Mouse (Mus musculus) liver, postnatal 0 days (tissue): ENCODE results near the gene Clgn. TPM values are rescaled to one million over a fixed set of nuclear protein-coding genes. Genes with fewer than 3 reads are reported as not detected.

Experiments
- ATAC-seq: fragments of 200-750 bp; cut with Nextera tagmentation; 2 replicates; pipeline ENCODE4 v1.8.0; 2017; ENCODE audit warnings: mild to moderate bottlenecking, moderate library complexity
- DNase-seq: peaks from one replicate; pipeline ENCODE4 v3.0.0-alpha.2; 2016
- H3K27ac ChIP-seq: fragments of 300-500 bp; sonication (generic); 2 replicates; pipeline ENCODE4 v1.5.1; 2014; ENCODE audit warnings: antibody characterized with exemption, moderate library complexity, mild to moderate bottlenecking, low read depth
- H3K27me3 ChIP-seq: fragments of 300-500 bp; sonication (generic); 2 replicates; pipeline ENCODE4 v1.6.1; 2014; ENCODE audit warnings: low read length, control low read depth, mixed read lengths; ENCODE audit not compliant: insufficient read depth
- H3K36me3 ChIP-seq: fragments of 300-500 bp; sonication (generic); replicated peaks from 2 replicates; pipeline ENCODE4 v1.6.1; 2014; ENCODE audit warnings: mild to moderate bottlenecking, control low read depth, low read length, moderate library complexity, mixed read lengths; ENCODE audit not compliant: insufficient read depth
- H3K4me1 ChIP-seq: fragments of 300-500 bp; sonication (generic); 2 replicates; pipeline ENCODE4 v1.6.1; 2014; ENCODE audit warnings: antibody characterized with exemption, mild to moderate bottlenecking, control low read depth; ENCODE audit not compliant: insufficient read depth
- H3K4me2 ChIP-seq: fragments of 300-500 bp; sonication (generic); 2 replicates; pipeline ENCODE4 v1.6.1; 2014; ENCODE audit warnings: low read depth, mild to moderate bottlenecking, low read length, moderate library complexity, mixed read lengths
- H3K4me3 ChIP-seq: fragments of 300-500 bp; sonication (generic); 2 replicates; pipeline ENCODE4 v1.5.1; 2014; ENCODE audit warnings: low read depth, low read length
- H3K9ac ChIP-seq: fragments of 300-500 bp; sonication (generic); replicated peaks from 2 replicates; pipeline ENCODE4 v1.6.1; 2014; ENCODE audit warnings: mild to moderate bottlenecking, moderate library complexity
- H3K9me3 ChIP-seq: fragments of 300-500 bp; sonication (generic); 2 replicates; pipeline ENCODE4 v1.6.1; 2016; ENCODE audit warnings: mild to moderate bottlenecking, control low read depth, low read length, mixed read lengths
- CTCF ChIP-seq: sonication (generic); IDR thresholded peaks from 2 replicates; pipeline ENCODE4 v1.5.1; 2016; ENCODE audit warnings: antibody characterized with exemption, low read depth
- EP300 ChIP-seq: IDR thresholded peaks from 2 replicates; pipeline ENCODE4 v1.6.1; 2016; ENCODE audit warnings: antibody characterized with exemption, low read depth, mild to moderate bottlenecking
- WGBS: fragments of 180-500 bp; shearing (Covaris S2); extraction: QIAGEN DNeasy Blood & Tissue Kit; methylation state at CpG from one replicate; pipeline ENCODE4 v1.1.7; 2014; ENCODE audit not compliant: insufficient replicate concordance; 5-methylcytosine and 5-hydroxymethylcytosine counted together
- polyA plus RNA-seq: library from polyadenylated mRNA; unstranded; fragments of >200 nt; fragmentation: Nextera tagmentation; extraction: Ambion mirVana; gene quantifications from 2 replicates; pipeline ENCODE4 v1.2.1, GENCODE M21; 2015

Gene Clgn
- polyA plus RNA-seq, 1 experiment from 2014 or later, result 0.12 TPM

DNA sequence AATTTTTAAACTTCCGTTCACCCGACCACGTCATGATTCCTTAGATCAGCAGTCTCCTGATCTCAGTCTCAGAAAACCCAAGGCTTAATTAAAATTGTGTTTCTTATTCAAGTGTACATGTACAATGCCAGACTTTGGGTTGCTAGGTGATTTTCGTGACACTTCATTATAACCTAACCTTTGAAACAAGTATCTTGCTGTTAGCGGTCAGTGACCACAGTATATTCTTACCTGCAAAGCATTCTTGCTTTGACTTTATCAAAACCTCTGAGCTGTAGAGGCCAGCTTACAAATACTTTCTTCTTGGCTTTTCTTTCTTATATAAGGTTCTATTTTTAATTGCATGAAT is 53.4 kb downstream of the Clgn start:
- no peak overlapping the region for H3K27ac ChIP-seq
- H3K9ac ChIP-seq, result no peak overlapping the region
- DNase-seq (no peak), ATAC-seq (no peak)
- H3K4me2 ChIP-seq, result peak overlapping the region; percentile 97
- H3K4me1 ChIP-seq, result peaks cover 12% of the 10 kb centered on the region
- no peaks in the 10 kb centered on the region for H3K9me3 ChIP-seq
- H3K27me3 ChIP-seq, result no peaks in the 10 kb centered on the region
- WGBS, result 33% methylated on average over 5 of the region's 5 CpGs
- H3K4me3 ChIP-seq, result peak overlapping the region; percentile 94
- TF ChIP-seq CTCF (no peak), EP300 (no peak)
- peaks cover 3% of the 10 kb centered on the region; the same call in 1 of the 2 replicates for H3K36me3 ChIP-seq

DNA sequence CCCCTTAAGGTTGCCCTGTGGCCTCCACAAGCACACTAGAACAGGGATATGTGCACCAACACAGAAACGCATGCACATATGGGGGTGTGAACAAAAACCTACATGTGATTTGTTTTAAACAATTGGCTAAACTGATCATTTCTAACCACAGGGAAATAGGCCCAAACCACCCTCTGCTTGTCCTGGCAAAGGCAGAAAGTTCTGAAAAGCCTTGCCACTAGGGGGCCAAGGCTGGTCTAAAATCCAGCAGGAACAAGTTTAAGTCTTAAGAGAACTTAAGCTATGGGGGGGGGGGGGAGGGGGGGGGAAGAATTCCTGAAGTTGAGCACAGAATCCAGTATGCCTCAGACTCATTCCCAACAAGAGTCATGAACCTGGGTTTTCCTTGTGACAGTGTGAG is 60.3 kb downstream of the Clgn start:
- no peak overlapping the region for H3K9ac ChIP-seq

DNA sequence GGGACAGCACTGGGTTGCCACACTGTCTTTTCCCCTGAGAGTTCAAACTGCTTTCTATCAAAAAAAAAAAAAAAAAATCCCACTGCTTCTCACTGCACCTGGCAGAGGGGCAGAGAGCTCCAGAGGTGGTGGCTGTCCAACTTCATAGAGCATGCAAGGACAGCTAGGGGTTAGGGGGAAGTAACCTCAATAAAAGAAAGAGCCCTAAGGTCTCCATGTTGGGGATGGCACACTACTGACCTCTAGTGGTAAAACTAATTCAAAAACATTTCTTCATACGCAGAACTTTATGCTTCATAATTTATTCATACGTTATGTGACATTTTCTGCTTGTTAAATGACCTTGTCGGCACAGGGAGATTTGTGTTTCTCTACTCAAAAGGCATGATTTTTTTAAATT is 61.4 kb downstream of the Clgn start:
- Histone ChIP-seq H3K36me3 (no peaks in the 10 kb centered on the region), H3K27me3 (no peaks in the 10 kb centered on the region), H3K4me3 (no peak overlapping the region), H3K4me1 (no peaks in the 10 kb centered on the region), H3K27ac (no peak overlapping the region), H3K9ac (no peak overlapping the region), H3K9me3 (no peaks in the 10 kb centered on the region), H3K4me2 (no peak overlapping the region)
- no peak for ATAC-seq
- TF ChIP-seq CTCF (peak; percentile 90), EP300 (no peak)
- no peak for DNase-seq
- WGBS, result 7% methylated on average over 3 of the region's 3 CpGs

More for the DNA sequence above, 60.3 kb downstream of the Clgn start:
- H3K27ac ChIP-seq, result no peak overlapping the region
- TF ChIP-seq EP300, result no peak
- peak; percentile 57 for TF ChIP-seq CTCF
- no peaks in the 10 kb centered on the region for H3K36me3 ChIP-seq
- H3K4me2 ChIP-seq, result no peak overlapping the region
- ATAC-seq (no peak), DNase-seq (peak; percentile 33)
- 65% methylated on average over 1 of the region's 1 CpGs for WGBS
- H3K4me3 ChIP-seq, result no peak overlapping the region
- no peaks in the 10 kb centered on the region for H3K9me3 ChIP-seq
- no peaks in the 10 kb centered on the region for H3K4me1 ChIP-seq
- H3K27me3 ChIP-seq, result no peaks in the 10 kb centered on the region

DNA sequence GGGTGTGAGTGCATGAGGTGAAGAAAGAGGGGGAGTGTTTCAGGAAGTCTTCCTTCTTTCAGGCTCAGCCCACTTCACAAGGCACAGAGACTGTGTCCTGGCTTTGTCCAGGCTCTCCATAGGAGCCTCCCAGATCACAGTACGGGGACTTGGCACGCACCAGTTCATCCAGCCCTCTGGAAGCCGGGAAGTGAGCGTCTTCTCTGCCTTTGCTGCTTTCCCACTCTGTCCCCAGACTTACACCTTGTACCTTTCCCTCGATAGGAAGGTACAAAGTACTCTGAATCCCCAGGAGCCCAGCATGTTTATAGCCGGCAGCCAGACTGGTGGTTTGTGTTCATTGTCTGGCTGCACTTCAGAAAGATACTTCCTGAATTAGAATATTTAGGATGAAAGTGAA is 67.5 kb downstream of the Clgn start:
- Histone ChIP-seq H3K4me1 (no peaks in the 10 kb centered on the region), H3K4me3 (no peak overlapping the region), H3K9me3 (no peaks in the 10 kb centered on the region), H3K4me2 (no peak overlapping the region), H3K9ac (no peak overlapping the region), H3K36me3 (no peaks in the 10 kb centered on the region), H3K27ac (no peak overlapping the region), H3K27me3 (no peaks in the 10 kb centered on the region)
- TF ChIP-seq CTCF, result no peak
- WGBS, result 66% methylated on average over 6 of the region's 6 CpGs
- ATAC-seq, result no peak
- no peak for DNase-seq

DNA sequence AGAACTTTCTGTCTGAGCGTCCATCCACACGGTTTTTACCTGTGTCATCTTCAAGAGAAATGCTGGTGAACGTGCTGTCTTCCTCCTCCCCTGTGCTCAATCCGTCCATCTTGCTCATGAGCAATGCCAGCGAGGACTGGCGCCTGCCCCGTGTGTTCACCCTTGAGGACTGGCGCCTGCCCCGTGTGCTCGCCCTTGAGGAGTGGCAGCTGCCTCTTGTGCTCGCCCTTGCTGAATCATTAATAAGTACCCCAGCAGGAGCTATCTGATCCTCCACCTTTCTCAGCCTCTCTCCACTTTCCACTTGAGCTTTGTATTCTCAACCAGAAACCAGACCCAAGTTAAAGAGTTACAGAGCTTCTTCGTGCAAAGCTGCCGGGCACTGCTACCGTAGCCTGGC is 68.6 kb downstream of the Clgn start, which contains the start of gene Scoc:
Gene Scoc, minus strand, starts transcription at position 170 of the 400 bp plus-strand sequence.
- Histone ChIP-seq H3K9me3 (no peaks in the 10 kb centered on the region), H3K27ac (no peak within 1 kb of the TSS), H3K4me1 (no peaks in the 10 kb centered on the region), H3K27me3 (no peaks in the 10 kb centered on the region), H3K4me2 (no peak within 1 kb of the TSS), H3K36me3 (no peaks in the 10 kb centered on the region), H3K4me3 (no peak within 1 kb of the TSS), H3K9ac (no peak within 1 kb of the TSS)
- DNase-seq, result no peak
- 70% methylated on average over 14 of the region's 14 CpGs for WGBS
- TF ChIP-seq EP300, result no peak
- no peak for TF ChIP-seq CTCF
- no peak for ATAC-seq

DNA sequence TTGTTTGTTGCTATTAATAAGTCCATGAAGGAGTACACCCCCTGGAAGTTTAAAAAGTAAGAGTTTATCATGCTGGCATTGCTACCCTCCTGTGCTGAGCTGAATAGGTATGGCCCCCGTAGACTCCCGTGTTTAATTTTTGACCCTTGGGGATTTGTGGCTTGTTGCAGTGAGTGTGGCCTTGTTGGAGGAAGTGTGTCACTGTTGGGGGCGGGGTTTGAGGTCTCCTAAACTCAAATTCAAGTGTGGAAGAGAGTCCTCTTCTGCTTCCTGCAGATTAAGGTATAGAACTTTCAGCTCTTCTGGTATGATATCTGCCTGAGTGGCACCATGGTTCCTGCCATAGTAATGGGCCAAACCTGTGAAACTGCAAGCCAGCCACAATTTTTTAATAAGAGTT is 69.9 kb downstream of the Clgn start:
- ATAC-seq, result no peak
- TF ChIP-seq CTCF, result no peak
- TF ChIP-seq EP300, result no peak
- Histone ChIP-seq H3K4me2 (no peak overlapping the region), H3K4me3 (no peak overlapping the region), H3K9ac (no peak overlapping the region), H3K27ac (no peak overlapping the region), H3K9me3 (no peaks in the 10 kb centered on the region), H3K36me3 (no peaks in the 10 kb centered on the region), H3K27me3 (no peaks in the 10 kb centered on the region), H3K4me1 (no peaks in the 10 kb centered on the region)
- 37% methylated on average over 3 of the region's 3 CpGs for WGBS
- DNase-seq, result no peak

Other genes with a start within 250 kb of the Clgn start
- gene Tbc1d9, start 224.5 kb upstream of the Clgn start, polyA plus RNA-seq, result 0.41 TPM in 2 replicates
- 0.29 and 0.30 TPM in 2 replicates for gene Gm10645, start 223.7 kb upstream of the Clgn start, polyA plus RNA-seq
- not detected in 2 replicates for gene Ucp1, start 99.5 kb upstream of the Clgn start, polyA plus RNA-seq
- 3.4 and 4.0 TPM in 2 replicates for gene Elmod2, start 57.4 kb upstream of the Clgn start, polyA plus RNA-seq
- not detected in 2 replicates for gene Mgat4d, start 41.4 kb upstream of the Clgn start, polyA plus RNA-seq
- gene Scoc, start 68.5 kb downstream of the Clgn start, polyA plus RNA-seq, result 40.8 and 48.0 TPM in 2 replicates
- not detected in 2 replicates for gene Olfr370, start 145.9 kb downstream of the Clgn start, polyA plus RNA-seq
- 298 and 304 TPM in 2 replicates for gene Ndufb7, start 176.8 kb downstream of the Clgn start, polyA plus RNA-seq
- 252 and 258 TPM in 2 replicates for gene Tecr, start 218.1 kb downstream of the Clgn start, polyA plus RNA-seq
- gene Dnajb1, start 218.3 kb downstream of the Clgn start, polyA plus RNA-seq, result 29.4 and 31.6 TPM in 2 replicates